Mouse (Mus musculus): ENCODE data around the gene Tmem88. TPM values are rescaled to one million over a fixed set of nuclear protein-coding genes. Genes with fewer than 3 reads are reported as not detected.

Gene Tmem88
- polyA plus RNA-seq (2015; fragmentation: Nextera tagmentation; extraction: Ambion mirVana), result 40.0 and 40.5 TPM in 2 replicates

DNA sequence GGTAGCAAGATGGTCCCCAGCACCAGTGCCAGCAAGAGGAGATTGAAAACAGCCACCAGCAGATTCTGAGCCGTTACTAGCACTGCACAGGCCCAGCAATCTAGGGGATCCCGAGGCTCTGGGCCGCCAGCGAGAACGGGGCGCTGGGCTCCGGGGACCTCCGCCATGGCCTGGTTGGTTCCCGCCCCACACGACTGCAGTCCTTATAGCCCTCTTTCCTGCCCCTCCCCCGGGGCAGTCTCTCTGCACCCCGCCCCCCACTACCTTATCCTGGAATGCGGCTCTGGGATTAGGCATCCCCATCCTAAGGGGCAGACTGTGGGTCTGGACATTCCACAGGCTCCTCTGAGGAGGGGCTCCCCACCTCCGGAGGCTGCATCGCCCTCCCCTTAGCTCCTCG lies at the start of gene Tmem88:
Gene Tmem88, minus strand, starts transcription at position 176 of the 400 bp plus-strand sequence.
- no peak for ATAC-seq (ENCODE audit: extremely low read depth, insufficient number of reproducible peaks, low FRiP score, low TSS enrichment)
- H3K4me2 ChIP-seq, result peak within 1 kb of the TSS; percentile 91
- H3K27ac ChIP-seq (replicated peaks), result peak within 1 kb of the TSS; percentile 98
- H3K9ac ChIP-seq, result peak within 1 kb of the TSS; percentile 95
- H3K27me3 ChIP-seq (replicated peaks), result 0 out of 2 replicates have a peak, but pooled peaks cover 4% of the 10 kb centered on the region
- H3K4me3 ChIP-seq, result peak within 1 kb of the TSS; percentile 78
- H3K4me1 ChIP-seq, result peaks cover 60% of the 10 kb centered on the region
- peaks cover 41% of the 10 kb centered on the region for H3K36me3 ChIP-seq
- WGBS, result 3% methylated on average over 15 of the region's 16 CpGs
- H3K9me3 ChIP-seq, result no peaks in the 10 kb centered on the region

DNA sequence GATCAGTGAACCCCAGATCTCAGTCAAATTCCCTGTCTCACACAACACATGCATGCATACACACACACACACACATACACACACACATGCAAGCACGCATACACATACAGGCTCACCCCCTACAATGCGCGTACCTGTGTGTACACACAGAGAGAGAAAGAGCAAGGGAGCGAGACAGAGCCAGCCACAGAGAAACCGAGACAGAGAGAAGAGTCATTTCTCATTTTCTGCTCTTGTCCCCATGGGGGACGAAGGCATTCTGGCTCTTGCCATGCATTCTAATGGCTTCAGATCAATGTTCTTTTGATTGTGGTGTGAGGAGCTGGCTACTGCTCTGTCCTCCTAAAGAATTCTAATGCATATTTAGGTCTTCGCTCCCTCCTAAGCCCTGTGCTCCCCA lies 49.3 kb upstream of the Tmem88 start:
- H3K27me3 ChIP-seq (replicated peaks), result peaks cover 15% of the 10 kb centered on the region
- 83% methylated on average over 7 of the region's 7 CpGs for WGBS
- no peaks in the 10 kb centered on the region for H3K36me3 ChIP-seq
- peaks cover 18% of the 10 kb centered on the region for H3K4me1 ChIP-seq
- ATAC-seq (ENCODE audit: extremely low read depth, insufficient number of reproducible peaks, low FRiP score, low TSS enrichment), result no peak
- no peak overlapping the region for H3K4me2 ChIP-seq
- H3K9me3 ChIP-seq, result peaks cover 3% of the 10 kb centered on the region; the same call in 1 of the 2 replicates
- H3K4me3 ChIP-seq, result no peak overlapping the region
- H3K27ac ChIP-seq (replicated peaks), result no peak overlapping the region
- no peak overlapping the region for H3K9ac ChIP-seq

- Histone ChIP-seq H3K4me1 (peaks cover 11% of the 10 kb centered on the region), H3K9ac (no peak overlapping the region), H3K27me3 (replicated peaks) (peaks cover 14% of the 10 kb centered on the region), H3K4me2 (no peak overlapping the region), H3K36me3 (no peaks in the 10 kb centered on the region), H3K4me3 (no peak overlapping the region), H3K27ac (replicated peaks) (no peak overlapping the region), H3K9me3 (peaks cover 3% of the 10 kb centered on the region; the same call in 1 of the 2 replicates)
- 30% methylated on average over 5 of the region's 5 CpGs for WGBS
- no peak for ATAC-seq (ENCODE audit: extremely low read depth, insufficient number of reproducible peaks, low FRiP score, low TSS enrichment)
Observed at GRCm38 (mm10) chr11:69443328-69443727, 45.3 kb upstream of the Tmem88 start.

DNA sequence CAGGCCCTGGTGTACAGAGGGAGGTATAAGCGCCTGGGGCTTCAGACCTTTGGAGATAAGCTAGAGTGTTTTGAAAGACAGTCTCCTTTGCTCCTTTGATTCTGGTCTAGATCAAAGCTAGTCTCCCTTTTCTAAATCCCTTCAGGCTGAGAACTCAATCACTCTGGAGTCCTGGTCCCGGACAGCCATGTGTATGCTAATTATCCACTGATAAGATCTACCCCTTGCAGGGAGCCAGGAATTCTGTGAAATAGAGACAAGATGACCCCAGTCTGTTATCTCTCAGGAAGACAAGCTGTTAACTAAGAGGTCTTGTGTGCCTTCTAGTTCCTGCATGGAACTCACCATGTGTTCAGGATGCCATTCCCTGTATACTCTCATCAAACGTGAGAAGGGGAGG lies 39.3 kb upstream of the Tmem88 start:
- H3K36me3 ChIP-seq, result no peaks in the 10 kb centered on the region
- H3K4me1 ChIP-seq, result peaks cover 6% of the 10 kb centered on the region
- H3K27ac ChIP-seq (replicated peaks), result no peak overlapping the region
- no peak overlapping the region for H3K4me2 ChIP-seq
- no peak for ATAC-seq (ENCODE audit: extremely low read depth, insufficient number of reproducible peaks, low FRiP score, low TSS enrichment)
- no peak overlapping the region for H3K4me3 ChIP-seq
- no peak overlapping the region for H3K9ac ChIP-seq
- peaks cover 21% of the 10 kb centered on the region; the same call in 1 of the 2 replicates for H3K27me3 ChIP-seq (replicated peaks)
- 34% methylated on average over 3 of the region's 3 CpGs for WGBS
- no peaks in the 10 kb centered on the region for H3K9me3 ChIP-seq

DNA sequence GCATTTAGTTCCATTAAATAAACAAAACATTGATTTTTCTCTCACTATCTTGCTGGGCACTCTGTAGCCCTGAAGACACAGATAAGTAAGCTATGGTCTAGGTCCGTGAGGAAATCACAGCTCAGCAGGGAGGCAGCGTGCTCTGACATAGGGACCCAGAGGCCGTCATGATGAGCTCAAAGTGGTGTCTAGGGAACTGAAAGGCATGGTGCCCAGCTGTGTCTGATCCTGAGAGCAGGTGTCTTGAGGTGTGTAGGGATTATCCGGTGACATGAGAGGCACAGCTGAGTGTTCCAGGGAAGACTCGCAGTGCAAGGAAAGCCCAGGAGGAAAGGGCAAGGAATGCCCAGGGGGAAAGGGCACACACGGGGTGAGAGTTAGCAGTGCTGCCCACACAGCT lies 35.2 kb upstream of the Tmem88 start:
- Histone ChIP-seq H3K27me3 (replicated peaks) (peaks cover 18% of the 10 kb centered on the region; the same call in 1 of the 2 replicates), H3K4me2 (no peak overlapping the region), H3K9ac (no peak overlapping the region), H3K4me3 (no peak overlapping the region), H3K4me1 (peaks cover 12% of the 10 kb centered on the region), H3K36me3 (no peaks in the 10 kb centered on the region), H3K27ac (replicated peaks) (no peak overlapping the region), H3K9me3 (no peaks in the 10 kb centered on the region)
- no peak for ATAC-seq (ENCODE audit: extremely low read depth, insufficient number of reproducible peaks, low FRiP score, low TSS enrichment)
- WGBS, result 51% methylated on average over 6 of the region's 6 CpGs

GRCm38 (mm10) chr11:69432640-69432982 lies 34.6 kb upstream of the Tmem88 start:
- Histone ChIP-seq H3K9me3 (no peaks in the 10 kb centered on the region), H3K27me3 (replicated peaks) (peaks cover 18% of the 10 kb centered on the region; the same call in 1 of the 2 replicates), H3K36me3 (no peaks in the 10 kb centered on the region), H3K4me3 (no peak overlapping the region), H3K4me2 (no peak overlapping the region), H3K27ac (replicated peaks) (no peak overlapping the region), H3K9ac (no peak overlapping the region), H3K4me1 (peaks cover 12% of the 10 kb centered on the region)
- ATAC-seq (ENCODE audit: extremely low read depth, insufficient number of reproducible peaks, low FRiP score, low TSS enrichment), result no peak
- WGBS, result 68% methylated on average over 11 of the region's 11 CpGs

GRCm38 (mm10) chr11:69431829-69432639 lies 34.0 kb upstream of the Tmem88 start:
- Histone ChIP-seq H3K9ac (no peak overlapping the region), H3K9me3 (no peaks in the 10 kb centered on the region), H3K36me3 (no peaks in the 10 kb centered on the region), H3K27me3 (replicated peaks) (peaks cover 15% of the 10 kb centered on the region; the same call in 1 of the 2 replicates), H3K27ac (replicated peaks) (no peak overlapping the region), H3K4me3 (no peak overlapping the region), H3K4me1 (peaks cover 12% of the 10 kb centered on the region), H3K4me2 (peak overlapping the region; percentile 30; the same call in 1 of the 2 replicates)
- WGBS, result 34% methylated on average over 11 of the region's 11 CpGs
- no peak for ATAC-seq (ENCODE audit: extremely low read depth, insufficient number of reproducible peaks, low FRiP score, low TSS enrichment)

- no peak for ATAC-seq (ENCODE audit: extremely low read depth, insufficient number of reproducible peaks, low FRiP score, low TSS enrichment)
- Histone ChIP-seq H3K4me1 (peaks cover 12% of the 10 kb centered on the region), H3K27me3 (replicated peaks) (peaks cover 6% of the 10 kb centered on the region; the same call in 1 of the 2 replicates), H3K4me3 (no peak overlapping the region), H3K27ac (replicated peaks) (no peak overlapping the region), H3K9ac (no peak overlapping the region), H3K36me3 (no peaks in the 10 kb centered on the region), H3K9me3 (no peaks in the 10 kb centered on the region), H3K4me2 (no peak overlapping the region)
- WGBS, result 80% methylated on average over 15 of the region's 15 CpGs
Observed at GRCm38 (mm10) chr11:69430631-69431030, 32.6 kb upstream of the Tmem88 start.

DNA sequence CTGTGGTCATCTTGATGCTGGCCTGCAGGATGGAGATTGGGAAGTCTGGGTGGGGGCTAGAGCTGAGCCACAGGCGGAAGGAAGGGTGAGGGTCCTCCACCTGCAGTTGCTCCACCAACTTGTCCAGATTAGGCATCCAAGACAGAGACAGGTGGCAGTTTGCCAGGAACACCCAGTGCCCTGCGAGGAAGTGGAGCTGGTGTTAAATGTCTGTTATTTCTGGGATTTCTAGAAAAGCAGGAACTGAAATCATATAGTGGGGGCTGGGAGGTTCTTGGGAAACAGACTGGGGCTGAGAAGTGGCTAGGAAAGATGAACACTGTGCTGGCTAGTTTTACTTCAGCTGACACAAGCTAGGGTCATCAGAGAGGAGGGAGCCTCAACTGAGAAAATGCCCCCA lies 31.3 kb upstream of the Tmem88 start:
- H3K4me3 ChIP-seq, result no peak overlapping the region
- peaks cover 6% of the 10 kb centered on the region; the same call in 1 of the 2 replicates for H3K27me3 ChIP-seq (replicated peaks)
- no peak overlapping the region for H3K27ac ChIP-seq (replicated peaks)
- H3K4me1 ChIP-seq, result peaks cover 12% of the 10 kb centered on the region
- peak overlapping the region; percentile 38; the same call in 1 of the 2 replicates for H3K9ac ChIP-seq
- no peak for ATAC-seq (ENCODE audit: extremely low read depth, insufficient number of reproducible peaks, low FRiP score, low TSS enrichment)
- 21% methylated on average over 2 of the region's 2 CpGs for WGBS
- H3K9me3 ChIP-seq, result no peaks in the 10 kb centered on the region
- no peaks in the 10 kb centered on the region for H3K36me3 ChIP-seq
- no peak overlapping the region for H3K4me2 ChIP-seq

- no peak overlapping the region for H3K27ac ChIP-seq (replicated peaks)
- H3K4me1 ChIP-seq, result peaks cover 12% of the 10 kb centered on the region
- peaks cover 11% of the 10 kb centered on the region; the same call in 1 of the 2 replicates for H3K27me3 ChIP-seq (replicated peaks)
- 24% methylated on average over 4 of the region's 4 CpGs for WGBS
- H3K9me3 ChIP-seq, result no peaks in the 10 kb centered on the region
- H3K9ac ChIP-seq, result no peak overlapping the region
- H3K36me3 ChIP-seq, result no peaks in the 10 kb centered on the region
- no peak overlapping the region for H3K4me2 ChIP-seq
- no peak overlapping the region for H3K4me3 ChIP-seq
- no peak for ATAC-seq (ENCODE audit: extremely low read depth, insufficient number of reproducible peaks, low FRiP score, low TSS enrichment)
Observed at GRCm38 (mm10) chr11:69428751-69429150, 30.7 kb upstream of the Tmem88 start.

GRCm38 (mm10) chr11:69426246-69426645 lies 28.2 kb upstream of the Tmem88 start:
- ATAC-seq (ENCODE audit: extremely low read depth, insufficient number of reproducible peaks, low FRiP score, low TSS enrichment), result no peak
- no peaks in the 10 kb centered on the region for H3K36me3 ChIP-seq
- H3K27me3 ChIP-seq (replicated peaks), result peaks cover 29% of the 10 kb centered on the region
- no peak overlapping the region for H3K9ac ChIP-seq
- peaks cover 14% of the 10 kb centered on the region for H3K4me1 ChIP-seq
- H3K9me3 ChIP-seq, result no peaks in the 10 kb centered on the region
- WGBS, result 66% methylated on average over 2 of the region's 2 CpGs
- H3K27ac ChIP-seq (replicated peaks), result no peak overlapping the region
- H3K4me2 ChIP-seq, result no peak overlapping the region
- no peak overlapping the region for H3K4me3 ChIP-seq

DNA sequence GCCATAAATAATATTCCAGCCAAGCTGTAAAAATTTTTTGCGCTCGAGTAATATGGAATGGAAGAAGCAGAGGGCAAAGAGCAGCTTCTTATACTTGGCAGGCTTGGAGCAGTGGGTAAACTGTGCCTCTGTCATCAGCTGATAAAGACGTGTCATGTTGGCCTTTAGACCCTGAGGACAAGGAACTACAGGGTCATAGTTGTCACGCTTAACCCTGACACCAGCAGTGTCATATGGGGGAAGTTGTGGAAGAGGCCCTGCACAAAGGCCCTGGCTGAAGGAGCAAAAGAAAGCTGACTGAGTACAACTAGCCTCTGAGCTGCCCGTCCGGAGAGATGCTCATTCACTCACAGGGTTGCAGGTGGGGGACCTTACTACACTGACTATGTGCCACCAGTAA lies 25.9 kb upstream of the Tmem88 start:
- Histone ChIP-seq H3K27me3 (replicated peaks) (peaks cover 39% of the 10 kb centered on the region), H3K4me1 (peaks cover 26% of the 10 kb centered on the region), H3K27ac (replicated peaks) (no peak overlapping the region), H3K9me3 (no peaks in the 10 kb centered on the region), H3K9ac (no peak overlapping the region), H3K36me3 (no peaks in the 10 kb centered on the region), H3K4me3 (no peak overlapping the region), H3K4me2 (no peak overlapping the region)
- WGBS, result 44% methylated on average over 6 of the region's 6 CpGs
- ATAC-seq (ENCODE audit: extremely low read depth, insufficient number of reproducible peaks, low FRiP score, low TSS enrichment), result no peak

Data from heart, embryonic 13.5 days (tissue).